In genomic region chr10:67100011-67100661, GRCm38 (mm10) we compare ENCODE assay signal across 12 mouse cellular contexts. TPM values are rescaled to one million over a fixed set of nuclear protein-coding genes. Genes with fewer than 3 reads are reported as not detected.
DNase-seq lines count a peak whose midpoint lies in the region; ATAC-seq and TF ChIP-seq lines count a peak whose summit lies in the region.
"Had no signal": no experiment of that assay in that cellular context is flagged by ENCODE, and none has a peak within 500 bp of the region (broad histone marks: within the 10 kb centered on the region; RNA-seq: fewer than 3 reads in every experiment).

No protein-coding gene starts in this region.

- DNase-seq in kidney, adult 11 months: peak; percentile 59
- peak; percentile 85 for DNase-seq in CH12.LX (ENCODE audit: extremely low read depth)
- DNase-seq in lung, postnatal 4 days: peak; percentile 42 to 64
- DNase-seq in embryo, embryonic 10 days (ENCODE audit: low spot score): no peak
- no peak for DNase-seq in layer of hippocampus, postnatal 14 days (ENCODE audit: low spot score in 2 of 2)
- DNase-seq in gastrocnemius, adult 18-20 months (ENCODE audit: low spot score): no peak
- DNase-seq: cerebellum, adult 8-10 months; thymus, postnatal 36 days had no signal

- H3K9me3 ChIP-seq in kidney, embryonic 14.5 days (ENCODE audit: control insufficient read depth, low read length): no peaks in the 10 kb centered on the region
- no peaks in the 10 kb centered on the region for H3K9me3 ChIP-seq in CH12.LX (replicated peaks; ENCODE audit: low read length)

- in situ Hi-C loops in CH12.LX (cut with MboI; ENCODE audit: low pct_ligation_motif_present, low pct_unique_long_range_greater_than_20kb, low sequenced_read_pairs): no loop called here

- dilution Hi-C loops in CH12.LX (cut with MboI; ENCODE audit: extremely low pct_ligation_motif_present, extremely low pct_unique_long_range_greater_than_20kb, low sequenced_read_pairs): no loop called here

- peak in 1 of 2 experiments; percentile 53; a peak in 2 of 4 replicates for TF ChIP-seq CTCF in CH12.LX (conservative IDR thresholded peaks at IDR 0.05 in 1 of 2, IDR thresholded peaks at IDR 0.05 in 1 of 2; ENCODE audit: low read depth in 2 of 2, low read length in 2 of 2)

- TF ChIP-seq EP300 in CH12.LX (IDR thresholded peaks at IDR 0.05; ENCODE audit: low read length): peak; percentile 87

- H3K27ac ChIP-seq in kidney, embryonic 14.5 days (ENCODE audit: low read depth, low read length): no peak overlapping the region
- H3K27ac ChIP-seq in CH12.LX (ENCODE audit: insufficient read depth, low read depth): peak overlapping the region; percentile 94
- H3K27ac ChIP-seq: macrophage had no signal

- H3K9ac ChIP-seq in kidney, embryonic 14.5 days (ENCODE audit: low read depth, low read length): no peak overlapping the region
- peak overlapping the region; percentile 74; the same call in 1 of the 2 replicates for H3K9ac ChIP-seq in CH12.LX (ENCODE audit: insufficient read depth, low read depth)

- TF ChIP-seq RAD21 in CH12.LX (IDR thresholded peaks at IDR 0.05; ENCODE audit: low read depth, low read length): peak; percentile 34

- peaks cover 87% of the 10 kb centered on the region for H3K79me2 ChIP-seq in CH12.LX (replicated peaks; ENCODE audit: control insufficient read depth, extremely low read depth, insufficient read depth, poor library complexity, severe bottlenecking)

- no peaks in the 10 kb centered on the region for H3K27me3 ChIP-seq in kidney, embryonic 14.5 days (ENCODE audit: control insufficient read depth, insufficient read depth, low read length)
- no peaks in the 10 kb centered on the region for H3K27me3 ChIP-seq in CH12.LX (replicated peaks)

- no peak overlapping the region for H3K4me2 ChIP-seq in kidney, embryonic 14.5 days (replicated peaks; ENCODE audit: low read depth, low read length)
- H3K4me2 ChIP-seq in CH12.LX (ENCODE audit: insufficient read depth, low read depth, poor library complexity, severe bottlenecking): peak overlapping the region; percentile 99; the same call in 1 of the 2 replicates

- H3K4me1 ChIP-seq in kidney, embryonic 14.5 days (ENCODE audit: control insufficient read depth, insufficient read depth, low read length): peaks cover 64% of the 10 kb centered on the region
- peaks cover 24 to 70% of the 10 kb centered on the region in 2 experiments for H3K4me1 ChIP-seq in CH12.LX (ENCODE audit: control insufficient read depth in 1 of 2, insufficient read depth in 2 of 2)

- H3K4me3 ChIP-seq in kidney, embryonic 14.5 days (ENCODE audit: low read length): no peak overlapping the region
- H3K4me3 ChIP-seq in CH12.LX (replicated peaks in 1 of 3; ENCODE audit: low read depth in 2 of 3, low read length in 2 of 3, poor library complexity in 1 of 3): peak overlapping the region in 1 of 3 experiments; percentile 17
- H3K4me3 ChIP-seq: erythroblast, embryonic 14.5 days had no signal

- WGBS in kidney, embryonic 14.5 days: 48% methylated on average over 7 of the region's 7 CpGs

- H3K36me3 ChIP-seq in kidney, embryonic 14.5 days (ENCODE audit: control insufficient read depth, insufficient read depth, low read length): no peaks in the 10 kb centered on the region
- H3K36me3 ChIP-seq in CH12.LX (replicated peaks in 1 of 2; ENCODE audit: control insufficient read depth in 1 of 2, insufficient read depth in 1 of 2, low read length in 1 of 2): peaks cover 3 to 28% of the 10 kb centered on the region in 2 experiments

- TF ChIP-seq POLR2A in CH12.LX (IDR thresholded peaks at IDR 0.05; ENCODE audit: low read depth, low read length): peak; percentile 34; the same call in 1 of the 2 replicates

- no peak for ATAC-seq in kidney, embryonic 14.5 days (ENCODE audit: low FRiP score, low TSS enrichment)
- ATAC-seq in activated CD4-positive, CD25-positive, alpha-beta regulatory T cell, adult 4 months: peak; percentile 45

TF ChIP-seq in CH12.LX, 34 proteins besides CTCF, POLR2A, EP300 and RAD21:
- TF ChIP-seq NRF1 (IDR thresholded peaks at IDR 0.05; ENCODE audit: low read depth, low read length) (no peak), MAX (IDR thresholded peaks at IDR 0.05; ENCODE audit: low read length) (peak; percentile 36; the same call in 1 of the 2 replicates), E2F4 (IDR thresholded peaks at IDR 0.05; ENCODE audit: insufficient replicate concordance, low read depth, low read length) (no peak), USF1 (IDR thresholded peaks at IDR 0.05; ENCODE audit: low read depth, low read length) (no peak), UBTF (IDR thresholded peaks at IDR 0.05; ENCODE audit: low read depth, low read length) (0 out of 2 replicates have a peak, but pooled peaks have one; percentile 32), CHD1 (IDR thresholded peaks at IDR 0.05; ENCODE audit: low read depth, low read length) (no peak), NELFE (IDR thresholded peaks at IDR 0.05; ENCODE audit: low read depth, low read length) (no peak), USF2 (conservative IDR thresholded peaks at IDR 0.05; ENCODE audit: low read depth, low read length) (no peak), HCFC1 (IDR thresholded peaks at IDR 0.05; ENCODE audit: low read depth, low read length) (0 out of 2 replicates have a peak, but pooled peaks have one; percentile 13), GABPA (IDR thresholded peaks at IDR 0.05; ENCODE audit: insufficient replicate concordance, low read depth, low read length) (no peak), KAT2A (IDR thresholded peaks at IDR 0.05; ENCODE audit: insufficient replicate concordance, low read length) (no peak), BHLHE40 (IDR thresholded peaks at IDR 0.05; ENCODE audit: low read depth, low read length) (peak; percentile 81), MAFK (IDR thresholded peaks at IDR 0.05; ENCODE audit: insufficient replicate concordance, low read length) (peak; percentile 65; the same call in 1 of the 2 replicates), JUN (IDR thresholded peaks at IDR 0.05; ENCODE audit: insufficient read depth, low read depth, low read length) (peak; percentile 91), SMC3 (IDR thresholded peaks at IDR 0.05; ENCODE audit: low read depth, low read length) (peak; percentile 30; the same call in 1 of the 2 replicates), MYC (IDR thresholded peaks at IDR 0.05; ENCODE audit: low read depth, low read length) (no peak), TBP (conservative IDR thresholded peaks at IDR 0.05; ENCODE audit: low read depth, low read length) (0 out of 2 replicates have a peak, but pooled peaks have one; percentile 60), MAZ (IDR thresholded peaks at IDR 0.05; ENCODE audit: low read depth, low read length) (peak; percentile 34; the same call in 1 of the 2 replicates), ELF1 (IDR thresholded peaks at IDR 0.05; ENCODE audit: low read depth, low read length) (peak; percentile 70; the same call in 1 of the 2 replicates), IRF4 (IDR thresholded peaks at IDR 0.05; ENCODE audit: low read depth, low read length) (peak; percentile 93), MEF2A (IDR thresholded peaks at IDR 0.05; ENCODE audit: borderline replicate concordance, low read depth, low read length) (peak; percentile 82), JUND (conservative IDR thresholded peaks at IDR 0.05; ENCODE audit: low read depth, low read length) (peak; percentile 92), ZC3H11A (IDR thresholded peaks at IDR 0.05; ENCODE audit: low read depth, low read length) (no peak), TCF12 (IDR thresholded peaks at IDR 0.05; ENCODE audit: low read depth, low read length) (peak; percentile 52; the same call in 1 of the 2 replicates), ZMIZ1 (IDR thresholded peaks at IDR 0.05; ENCODE audit: low read depth, low read length) (no peak), ZNF384 (IDR thresholded peaks at IDR 0.05; ENCODE audit: low read depth, low read length) (0 out of 2 replicates have a peak, but pooled peaks have one; percentile 1), PAX5 (IDR thresholded peaks at IDR 0.05; ENCODE audit: low read length) (no peak), CHD2 (IDR thresholded peaks at IDR 0.05; ENCODE audit: low read length) (peak; percentile 45; the same call in 1 of the 2 replicates), SIN3A (IDR thresholded peaks at IDR 0.05; ENCODE audit: low read length) (peak; percentile 85), ZKSCAN1 (IDR thresholded peaks at IDR 0.05; ENCODE audit: borderline replicate concordance, low read depth, low read length) (no peak), MXI1 (IDR thresholded peaks at IDR 0.05; ENCODE audit: low read depth, low read length) (peak; percentile 40; the same call in 1 of the 2 replicates), ETS1 (conservative IDR thresholded peaks at IDR 0.05; ENCODE audit: low read depth, low read length) (peak; percentile 91), POLR2AphosphoS2 (IDR thresholded peaks at IDR 0.05; ENCODE audit: low read depth, low read length) (no peak), RCOR1 (conservative IDR thresholded peaks at IDR 0.05; ENCODE audit: low read depth, low read length) (peak; percentile 69; the same call in 1 of the 2 replicates)

RNA-seq across cellular contexts. Expression of gene Reep3, which starts 3.4 kb away (rescaled TPM):
- polyA plus RNA-seq in kidney, embryonic 14.5 days (2014; fragmentation: Nextera tagmentation; extraction: Ambion mirVana): 43.5 and 50.6 TPM in 2 replicates
- total RNA-seq in CH12.LX (2012; rRNA removed): 20.3 and 23.2 TPM in 2 replicates
- 20.0 and 23.3 TPM in 2 replicates for total RNA-seq in CH12.LX (2014; rRNA removed)
- polyA plus RNA-seq in CH12.LX (2012; ENCODE audit: insufficient read length, low read depth): 20.5 and 21.8 TPM in 2 replicates
- 10 to 100 TPM; 20.3 to 21.1 TPM for polyA plus RNA-seq in activated CD4-positive, CD25-positive, alpha-beta regulatory T cell, adult 4 months (2017; shearing (Covaris generic))
- 10 to 100 TPM; 32.0 to 32.2 TPM for total RNA-seq in layer of hippocampus, postnatal 14 days (2021)
- total RNA-seq in gastrocnemius, adult 18-20 months (2021): 10 to 100 TPM; 10.0 to 11.1 TPM

RNA-seq across cellular contexts. Expression of gene Jmjd1c, which starts 4.2 kb away (rescaled TPM):
- 51.1 and 54.9 TPM in 2 replicates for polyA plus RNA-seq in kidney, embryonic 14.5 days (2014; fragmentation: Nextera tagmentation; extraction: Ambion mirVana)
- total RNA-seq in CH12.LX (2012; rRNA removed): 41.2 and 41.6 TPM in 2 replicates
- total RNA-seq in CH12.LX (2014; rRNA removed): 41.2 and 41.4 TPM in 2 replicates
- polyA plus RNA-seq in CH12.LX (2012; ENCODE audit: insufficient read length, low read depth): 40.9 and 50.1 TPM in 2 replicates
- 10 to 100 TPM; 35.2 to 44.7 TPM for polyA plus RNA-seq in activated CD4-positive, CD25-positive, alpha-beta regulatory T cell, adult 4 months (2017; shearing (Covaris generic))
- total RNA-seq in layer of hippocampus, postnatal 14 days (2021): 100 to 1,000 TPM in 1 of 2 experiments, 10 to 100 TPM in 1; 96.9 to 104 TPM
- total RNA-seq in gastrocnemius, adult 18-20 months (2021): 10 to 100 TPM; 23.5 to 25.4 TPM

Comparison
In these comparisons a context has a peak if more than half of its experiments do, and no peak if none do; other contexts are left out.
1. DNase-seq: peak in kidney, adult 11 months (single experiment), CH12.LX (single experiment) and lung, postnatal 4 days (2 of 2); none in embryo, embryonic 10 days (single experiment), layer of hippocampus, postnatal 14 days (0 of 2) and gastrocnemius, adult 18-20 months (single experiment).